Mouse (Mus musculus): ENCODE measurements around the gene Cd4. TPM values are rescaled to one million over a fixed set of nuclear protein-coding genes. Genes with fewer than 3 reads are reported as not detected.
"Not testable (repeated sequence)": the region's sequence is repeated elsewhere in the genome, so short reads cannot be mapped to it uniquely, and the experiment has no call there.

Cd4 gene
- polyA plus RNA-seq, 1 experiment from 2014 or later = 0.28 TPM

GRCm38 (mm10) chr6:124840241-124841167 lies 47.5 kb downstream of the Cd4 start, which contains the start of gene Gnb3:
Gnb3 (minus strand) TSS chr6:124840275.
- H3K36me3 ChIP-seq (ENCODE audit: insufficient read depth, low read length) = no peaks in the 10 kb centered on the region
- no peak within 1 kb of the TSS for H3K27ac ChIP-seq
- H3K9me3 ChIP-seq (replicated peaks; ENCODE audit: low read length) = no peaks in the 10 kb centered on the region
- peak within 1 kb of the TSS; percentile 41; the same call in 1 of the 2 replicates for H3K9ac ChIP-seq (ENCODE audit: low read depth, low read length)
- WGBS = 30% methylated on average over 15 of the region's 15 CpGs
- no peaks in the 10 kb centered on the region for H3K27me3 ChIP-seq (ENCODE audit: insufficient read depth, low read length)
- no peak within 1 kb of the TSS for H3K4me3 ChIP-seq (replicated peaks; ENCODE audit: low read depth, low read length)
- ATAC-seq (replicated peaks; ENCODE audit: low FRiP score, low read depth) (no peak), DNase-seq (ENCODE audit: low spot score) (no peak)
- H3K4me2 ChIP-seq (ENCODE audit: low read length) = no peak within 1 kb of the TSS
- TF ChIP-seq CTCF (IDR thresholded peaks at IDR 0.05; ENCODE audit: low read depth) = no peak
- 0 out of 2 replicates have a peak, but pooled peaks cover 4% of the 10 kb centered on the region for H3K4me1 ChIP-seq (replicated peaks; ENCODE audit: insufficient read depth, low read length)

- Histone ChIP-seq H3K4me1 (replicated peaks; ENCODE audit: insufficient read depth, low read length) (0 out of 2 replicates have a peak, but pooled peaks cover 5% of the 10 kb centered on the region), H3K9me3 (replicated peaks; ENCODE audit: low read length) (no peaks in the 10 kb centered on the region), H3K4me3 (replicated peaks; ENCODE audit: low read depth, low read length) (no peak overlapping the region), H3K27me3 (ENCODE audit: insufficient read depth, low read length) (no peaks in the 10 kb centered on the region), H3K36me3 (ENCODE audit: insufficient read depth, low read length) (no peaks in the 10 kb centered on the region), H3K4me2 (ENCODE audit: low read length) (no peak overlapping the region), H3K27ac (no peak overlapping the region), H3K9ac (ENCODE audit: low read depth, low read length) (peak overlapping the region; percentile 41; the same call in 1 of the 2 replicates)
- ATAC-seq (replicated peaks; ENCODE audit: low FRiP score, low read depth) (0 out of 2 replicates have a peak, but pooled peaks have one; percentile 19), DNase-seq (ENCODE audit: low spot score) (peak; percentile 19)
- no peak for TF ChIP-seq CTCF (IDR thresholded peaks at IDR 0.05; ENCODE audit: low read depth)
- WGBS = 11% methylated on average over 8 of the region's 8 CpGs
Measured at GRCm38 (mm10) chr6:124839805-124840204, 48.2 kb downstream of the Cd4 start.

- WGBS = 63% methylated on average over 7 of the region's 7 CpGs
- DNase-seq (ENCODE audit: low spot score) (peak; percentile 33), ATAC-seq (replicated peaks; ENCODE audit: low FRiP score, low read depth) (no peak)
- Histone ChIP-seq H3K36me3 (ENCODE audit: insufficient read depth, low read length) (no peaks in the 10 kb centered on the region), H3K9ac (ENCODE audit: low read depth, low read length) (no peak overlapping the region), H3K4me1 (replicated peaks; ENCODE audit: insufficient read depth, low read length) (0 out of 2 replicates have a peak, but pooled peaks cover 5% of the 10 kb centered on the region), H3K27ac (no peak overlapping the region), H3K4me2 (ENCODE audit: low read length) (no peak overlapping the region), H3K4me3 (replicated peaks; ENCODE audit: low read depth, low read length) (no peak overlapping the region), H3K9me3 (replicated peaks; ENCODE audit: low read length) (no peaks in the 10 kb centered on the region), H3K27me3 (ENCODE audit: insufficient read depth, low read length) (no peaks in the 10 kb centered on the region)
- TF ChIP-seq CTCF (IDR thresholded peaks at IDR 0.05; ENCODE audit: low read depth) = peak; percentile 20; the same call in 1 of the 2 replicates
Measured at GRCm38 (mm10) chr6:124836411-124836810, 51.6 kb downstream of the Cd4 start.

- peaks cover 5% of the 10 kb centered on the region; the same call in 1 of the 2 replicates for H3K4me1 ChIP-seq (replicated peaks; ENCODE audit: insufficient read depth, low read length)
- no peaks in the 10 kb centered on the region for H3K36me3 ChIP-seq (ENCODE audit: insufficient read depth, low read length)
- no peak for ATAC-seq (replicated peaks; ENCODE audit: low FRiP score, low read depth)
- 29% methylated on average over 10 of the region's 10 CpGs for WGBS
- no peak for DNase-seq (ENCODE audit: low spot score)
- H3K9ac ChIP-seq (ENCODE audit: low read depth, low read length) = 0 out of 2 replicates have a peak overlapping the region, but pooled peaks have one; percentile 27
- H3K4me2 ChIP-seq (ENCODE audit: low read length) = no peak overlapping the region
- no peaks in the 10 kb centered on the region for H3K9me3 ChIP-seq (replicated peaks; ENCODE audit: low read length)
- no peak overlapping the region for H3K4me3 ChIP-seq (replicated peaks; ENCODE audit: low read depth, low read length)
- H3K27ac ChIP-seq = no peak overlapping the region
- no peak for TF ChIP-seq CTCF (IDR thresholded peaks at IDR 0.05; ENCODE audit: low read depth)
- no peaks in the 10 kb centered on the region for H3K27me3 ChIP-seq (ENCODE audit: insufficient read depth, low read length)
Measured at GRCm38 (mm10) chr6:124835531-124835930, 52.5 kb downstream of the Cd4 start.

DNA sequence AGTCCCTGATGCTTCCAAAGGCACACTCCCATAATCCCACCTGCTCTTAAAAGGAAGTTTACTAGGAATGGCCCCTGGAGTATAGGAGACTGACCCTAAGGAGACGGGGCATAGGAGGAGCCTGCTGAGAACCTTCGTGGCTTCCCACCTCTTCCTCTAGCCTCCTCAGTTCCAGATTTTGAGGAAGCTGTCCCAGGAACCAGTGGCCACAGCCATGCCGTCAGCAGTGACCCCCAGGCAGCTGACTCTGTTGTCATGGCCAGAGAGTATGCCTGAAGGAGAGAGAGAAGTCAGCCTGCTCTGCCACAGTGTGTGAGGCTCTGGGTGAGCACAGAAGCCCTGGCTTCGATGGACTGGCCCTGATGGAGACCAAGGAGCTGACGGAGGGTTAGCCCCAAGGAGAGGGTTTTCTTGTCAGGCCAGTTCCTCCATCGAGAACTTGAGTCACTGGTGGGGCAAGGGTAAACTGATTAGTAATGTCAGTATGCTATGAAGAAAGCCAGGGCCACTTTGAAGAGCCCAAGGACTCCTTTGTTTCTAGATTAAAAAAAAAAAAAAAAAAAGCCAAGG lies 53.4 kb downstream of the Cd4 start:
- no peak overlapping the region for H3K4me2 ChIP-seq (ENCODE audit: low read length)
- WGBS = 91% methylated on average over 6 of the region's 6 CpGs
- no peaks in the 10 kb centered on the region for H3K27me3 ChIP-seq (ENCODE audit: insufficient read depth, low read length)
- no peaks in the 10 kb centered on the region for H3K36me3 ChIP-seq (ENCODE audit: insufficient read depth, low read length)
- ATAC-seq (replicated peaks; ENCODE audit: low FRiP score, low read depth) (no peak), DNase-seq (ENCODE audit: low spot score) (no peak)
- no peak overlapping the region for H3K9ac ChIP-seq (ENCODE audit: low read depth, low read length)
- H3K9me3 ChIP-seq (replicated peaks; ENCODE audit: low read length) = no peaks in the 10 kb centered on the region
- H3K27ac ChIP-seq = no peak overlapping the region
- no peak for TF ChIP-seq CTCF (IDR thresholded peaks at IDR 0.05; ENCODE audit: low read depth)
- peaks cover 8% of the 10 kb centered on the region; the same call in 1 of the 2 replicates for H3K4me1 ChIP-seq (replicated peaks; ENCODE audit: insufficient read depth, low read length)
- no peak overlapping the region for H3K4me3 ChIP-seq (replicated peaks; ENCODE audit: low read depth, low read length)

DNA sequence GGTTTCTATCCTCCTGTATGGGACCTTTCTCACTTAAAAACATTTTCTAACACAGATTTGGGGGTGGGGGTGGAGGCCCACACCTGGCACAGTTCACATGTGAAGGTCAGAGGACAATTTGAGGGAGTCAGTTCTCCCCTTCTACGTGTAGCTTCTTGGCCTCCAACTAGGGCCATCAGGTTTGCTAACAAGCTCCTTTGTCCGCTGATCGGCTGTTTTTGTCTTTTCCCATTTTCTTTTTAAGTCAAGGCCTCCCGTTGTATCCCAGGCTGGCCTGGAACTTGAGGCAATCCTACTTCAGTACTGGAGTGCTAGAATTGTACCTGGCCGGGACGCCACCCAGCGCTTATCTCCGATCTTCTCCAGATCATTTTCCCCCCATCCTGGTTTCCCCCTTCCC lies 56.4 kb downstream of the Cd4 start:
- no peak overlapping the region for H3K27ac ChIP-seq
- WGBS = 91% methylated on average over 8 of the region's 8 CpGs
- H3K9ac ChIP-seq (ENCODE audit: low read depth, low read length) = no peak overlapping the region
- no peaks in the 10 kb centered on the region for H3K36me3 ChIP-seq (ENCODE audit: insufficient read depth, low read length)
- ATAC-seq (replicated peaks; ENCODE audit: low FRiP score, low read depth) = no peak
- H3K9me3 ChIP-seq (replicated peaks; ENCODE audit: low read length) = no peaks in the 10 kb centered on the region
- TF ChIP-seq CTCF (IDR thresholded peaks at IDR 0.05; ENCODE audit: low read depth) = no peak
- H3K4me2 ChIP-seq (ENCODE audit: low read length) = no peak overlapping the region
- no peak overlapping the region for H3K4me3 ChIP-seq (replicated peaks; ENCODE audit: low read depth, low read length)
- peaks cover 10% of the 10 kb centered on the region; the same call in 1 of the 2 replicates for H3K4me1 ChIP-seq (replicated peaks; ENCODE audit: insufficient read depth, low read length)
- no peaks in the 10 kb centered on the region for H3K27me3 ChIP-seq (ENCODE audit: insufficient read depth, low read length)
- no peak for DNase-seq (ENCODE audit: low spot score)

- not testable (repeated sequence) for DNase-seq (ENCODE audit: low spot score); H3K9me3 ChIP-seq (replicated peaks; ENCODE audit: low read length); H3K27me3 ChIP-seq (ENCODE audit: insufficient read depth, low read length); ATAC-seq (replicated peaks; ENCODE audit: low FRiP score, low read depth); H3K9ac ChIP-seq (ENCODE audit: low read depth, low read length); H3K4me3 ChIP-seq (replicated peaks; ENCODE audit: low read depth, low read length); H3K27ac ChIP-seq; H3K36me3 ChIP-seq (ENCODE audit: insufficient read depth, low read length)
- H3K4me2 ChIP-seq (ENCODE audit: low read length) = 0 out of 2 replicates have a peak overlapping the region, but pooled peaks have one; percentile 74
- 96% methylated on average over 4 of the region's 4 CpGs for WGBS
- H3K4me1 ChIP-seq (replicated peaks; ENCODE audit: insufficient read depth, low read length) = peaks cover 10% of the 10 kb centered on the region; the same call in 1 of the 2 replicates
Measured at GRCm38 (mm10) chr6:124831199-124831598, 56.8 kb downstream of the Cd4 start.
